Mouse (Mus musculus) MEL (cell line): ENCODE measurements at regions not wholly inside any gene's neighbourhood (a gene's known extent, or its start where the extent isn't known, plus 50 kb on each side); places are given as distances from the start of the nearest gene placed in this dataset.
"Not testable (repeated sequence)": the region's sequence is repeated elsewhere in the genome, so short reads cannot be mapped to it uniquely, and the experiment has no call there.

Experiments
- DNase-seq: peaks from one replicate; pipeline ENCODE4 v3.0.0; 2011; ENCODE audit warnings: low read depth, low spot score
- H3K27ac ChIP-seq: 2 replicates; pipeline ENCODE4 v1.5.1; 2012; ENCODE audit warnings: low read depth, mild to moderate bottlenecking, control low read depth, low read length, moderate library complexity; ENCODE audit not compliant: control insufficient read depth
- H3K27me3 ChIP-seq, 2 experiments: fragments of 150-350 bp in 1 of 2; sonication (generic) in 1 of 2; 2 replicates each; pipeline ENCODE4 v1.6.1; 2012; ENCODE audit warnings: low read length in 2 of 2, mild to moderate bottlenecking in 2 of 2, improper control_type of control experiment in 1 of 2, moderate library complexity in 1 of 2; ENCODE audit not compliant: insufficient read depth in 2 of 2, control insufficient read depth in 1 of 2
- H3K36me3 ChIP-seq, 2 experiments: 2 replicates each; pipeline ENCODE4 v1.6.1; 2012 to 2014; ENCODE audit warnings: low read length in 2 of 2, improper control_type of control experiment in 1 of 2, inconsistent platforms in 1 of 2, mild to moderate bottlenecking in 1 of 2; ENCODE audit not compliant: insufficient read depth in 2 of 2, control insufficient read depth in 1 of 2
- H3K4me1 ChIP-seq, 2 experiments: fragments of 150-350 bp in 1 of 2; sonication (generic) in 1 of 2; 2 replicates each; pipeline ENCODE4 v1.6.1; 2012; ENCODE audit warnings: low read length in 2 of 2, improper control_type of control experiment in 1 of 2, mild to moderate bottlenecking in 1 of 2; ENCODE audit not compliant: insufficient read depth in 2 of 2, control insufficient read depth in 1 of 2
- H3K4me3 ChIP-seq, 2 experiments: fragments of 150-350 bp in 1 of 2; sonication (generic) in 1 of 2; 2 replicates each; pipeline ENCODE4 v1.5.1; 2012; ENCODE audit warnings: low read depth in 2 of 2, low read length in 2 of 2, mild to moderate bottlenecking in 2 of 2, moderate library complexity in 2 of 2, control low read depth in 1 of 2, improper control_type of control experiment in 1 of 2; ENCODE audit not compliant: control insufficient read depth in 1 of 2, insufficient read depth in 1 of 2
- H3K79me2 ChIP-seq: 2 replicates; pipeline ENCODE4 v1.6.1; 2012; ENCODE audit warnings: mild to moderate bottlenecking, low read length, moderate library complexity; ENCODE audit not compliant: control insufficient read depth, poor library complexity, insufficient read depth
- H3K9ac ChIP-seq: 2 replicates; pipeline ENCODE4 v1.6.1; 2012; ENCODE audit warnings: low read depth, mild to moderate bottlenecking, control low read depth, low read length, moderate library complexity; ENCODE audit not compliant: control insufficient read depth, poor library complexity, severe bottlenecking
- H3K9me3 ChIP-seq: fragments of 150-350 bp; sonication (generic); replicated peaks from 2 replicates; pipeline ENCODE4 v1.6.1; 2012; ENCODE audit warnings: mild to moderate bottlenecking, low read length, improper control_type of control experiment, moderate library complexity; ENCODE audit not compliant: insufficient read depth
- BHLHE40 ChIP-seq: IDR thresholded peaks from 2 replicates; pipeline ENCODE4 v1.6.1; 2012; ENCODE audit warnings: low read depth, mild to moderate bottlenecking, inconsistent platforms, low read length, improper control_type of control experiment, borderline replicate concordance
- E2F4 ChIP-seq: IDR thresholded peaks from 2 replicates; pipeline ENCODE4 v1.6.1; 2011; ENCODE audit warnings: low read depth, low read length, improper control_type of control experiment, borderline replicate concordance
- ELF1 ChIP-seq: IDR thresholded peaks from 2 replicates; pipeline ENCODE4 v1.6.1; 2014; ENCODE audit warnings: low read depth, mild to moderate bottlenecking, inconsistent platforms, low read length, improper control_type of control experiment, moderate library complexity
- EP300 ChIP-seq, 2 experiments: IDR thresholded peaks; 2 replicates each; pipeline ENCODE4 v1.6.1; 2011; ENCODE audit warnings: improper control_type of control experiment in 2 of 2, low read length in 2 of 2, low read depth in 1 of 2, mild to moderate bottlenecking in 1 of 2
- ETS1 ChIP-seq: IDR thresholded peaks from 2 replicates; pipeline ENCODE4 v1.6.1; 2012; ENCODE audit warnings: low read depth, mild to moderate bottlenecking, inconsistent platforms, low read length, improper control_type of control experiment, moderate library complexity
- GATA1 ChIP-seq: IDR thresholded peaks from 2 replicates; pipeline ENCODE4 v1.6.1; 2011; ENCODE audit warnings: low read depth, low read length, improper control_type of control experiment
- JUND ChIP-seq: IDR thresholded peaks from 2 replicates; pipeline ENCODE4 v1.6.1; 2011; ENCODE audit warnings: low read depth, mild to moderate bottlenecking, improper control_type of control experiment, low read length
- MAX ChIP-seq: IDR thresholded peaks from 2 replicates; pipeline ENCODE4 v1.6.1; 2011; ENCODE audit warnings: low read length, improper control_type of control experiment
- MEF2A ChIP-seq: IDR thresholded peaks from 2 replicates; pipeline ENCODE4 v1.6.1; 2014; ENCODE audit warnings: low read depth, mild to moderate bottlenecking, inconsistent platforms, low read length, improper control_type of control experiment; ENCODE audit not compliant: poor library complexity, insufficient replicate concordance, severe bottlenecking; ENCODE audit errors: extremely low read depth
- MYC ChIP-seq: IDR thresholded peaks from 2 replicates; pipeline ENCODE4 v1.6.1; 2011; ENCODE audit warnings: low read depth, mild to moderate bottlenecking, low read length, improper control_type of control experiment, moderate library complexity
- POLR2A ChIP-seq, 2 experiments: IDR thresholded peaks; 2 replicates each; pipeline ENCODE4 v1.6.1; 2011 to 2012; ENCODE audit warnings: low read length in 2 of 2, mild to moderate bottlenecking in 2 of 2, control low read depth in 1 of 2, improper control_type of control experiment in 1 of 2, low read depth in 1 of 2, moderate library complexity in 1 of 2; ENCODE audit not compliant: control insufficient read depth in 1 of 2, insufficient read depth in 1 of 2, poor library complexity in 1 of 2
- POLR2AphosphoS2 ChIP-seq: IDR thresholded peaks from 2 replicates; pipeline ENCODE4 v1.6.1; 2011; ENCODE audit warnings: low read length, improper control_type of control experiment
- POLR2AphosphoS5 ChIP-seq: IDR thresholded peaks from 2 replicates; pipeline ENCODE4 v1.6.1; 2012; ENCODE audit warnings: low read depth, borderline replicate concordance, mild to moderate bottlenecking, inconsistent platforms, low read length, moderate library complexity, mixed read lengths
- RCOR1 ChIP-seq: IDR thresholded peaks from 2 replicates; pipeline ENCODE4 v1.6.1; 2012; ENCODE audit warnings: low read depth, mild to moderate bottlenecking, inconsistent platforms, low read length, improper control_type of control experiment
- SMC3 ChIP-seq: IDR thresholded peaks from 2 replicates; pipeline ENCODE4 v1.6.1; 2011; ENCODE audit warnings: low read depth, low read length, improper control_type of control experiment
- TBP ChIP-seq: IDR thresholded peaks from 2 replicates; pipeline ENCODE4 v1.8.0; 2011; ENCODE audit warnings: low read depth, low read length, improper control_type of control experiment
- TCF12 ChIP-seq: IDR thresholded peaks from 2 replicates; pipeline ENCODE4 v1.6.1; 2014; ENCODE audit warnings: low read depth, mild to moderate bottlenecking, inconsistent platforms, low read length, improper control_type of control experiment, moderate library complexity
- ZNF384 ChIP-seq: IDR thresholded peaks from 2 replicates; pipeline ENCODE4 v1.6.1; 2012; ENCODE audit warnings: low read depth, mild to moderate bottlenecking, inconsistent platforms, low read length, improper control_type of control experiment

DNA sequence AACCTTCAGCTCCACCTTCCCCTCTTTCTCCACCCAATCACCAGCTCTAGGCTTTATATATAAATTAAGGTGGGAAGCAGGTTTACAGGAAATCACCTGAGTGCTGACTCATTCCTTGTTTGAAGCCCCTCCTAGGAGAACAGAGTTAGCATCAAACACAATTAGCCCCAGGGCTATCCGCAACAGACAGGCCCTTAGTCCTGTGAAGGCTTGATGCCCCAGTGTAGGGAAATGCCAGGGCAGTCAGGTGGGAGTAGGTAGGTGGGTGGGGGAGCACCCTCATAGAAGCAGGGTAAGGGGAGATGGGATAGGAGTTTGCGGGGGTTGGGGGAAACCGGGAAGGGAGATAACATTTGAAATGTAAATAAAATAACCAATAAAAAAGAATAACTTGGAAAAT is 123.2 kb downstream of the Brms1l start:
- not testable (repeated sequence) for H3K4me3 ChIP-seq, DNase-seq, H3K9me3 ChIP-seq, H3K36me3 ChIP-seq, H3K9ac ChIP-seq, H3K27me3 ChIP-seq, H3K27ac ChIP-seq, H3K79me2 ChIP-seq, H3K4me1 ChIP-seq

DNA sequence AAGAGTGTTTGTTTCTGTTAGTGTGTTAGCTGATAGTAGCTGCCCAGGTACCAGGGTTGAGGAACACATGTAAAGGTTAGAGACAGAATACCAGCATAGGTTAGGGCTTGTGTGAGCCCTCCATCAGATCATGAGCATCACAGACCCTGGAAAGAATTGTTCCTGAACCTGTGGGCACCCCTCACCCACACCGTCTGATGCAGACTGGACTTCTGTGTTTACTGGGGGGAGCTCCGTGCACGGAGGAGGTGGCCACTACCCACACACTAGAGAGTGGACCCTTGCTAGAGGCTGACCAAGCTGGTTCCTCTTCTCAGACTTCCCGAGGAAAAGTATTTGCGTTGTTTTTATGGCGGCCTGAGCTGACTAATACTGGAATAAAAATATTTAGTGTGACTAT is 104.4 kb downstream of the Brms1l start:
- Histone ChIP-seq H3K79me2 (no peaks in the 10 kb centered on the region), H3K9me3 (no peaks in the 10 kb centered on the region), H3K27ac (no peak overlapping the region), H3K4me3 (no peak overlapping the region), H3K36me3 (no peaks in the 10 kb centered on the region), H3K9ac (no peak overlapping the region), H3K27me3 (no peaks in the 10 kb centered on the region; a peak in 2 of 4 replicates), H3K4me1 (no peaks in the 10 kb centered on the region)
- TF ChIP-seq TCF12: no peak
- TF ChIP-seq ELF1: no peak
- TF ChIP-seq ETS1: no peak
- TF ChIP-seq SMC3: no peak
- TF ChIP-seq E2F4: no peak
- no peak for TF ChIP-seq MAX
- no peak for TF ChIP-seq GATA1
- no peak for TF ChIP-seq JUND
- no peak for TF ChIP-seq MYC
- no peak for TF ChIP-seq POLR2AphosphoS2
- no peak for TF ChIP-seq POLR2AphosphoS5
- no peak for TF ChIP-seq BHLHE40
- no peak for TF ChIP-seq POLR2A (IDR thresholded peaks at IDR 0.05; ENCODE audit: control insufficient read depth in 1 of 2, insufficient read depth in 1 of 2, low read depth in 1 of 2, low read length in 2 of 2, poor library complexity in 1 of 2)
- no peak for TF ChIP-seq ZNF384
- TF ChIP-seq RCOR1: no peak
- no peak for TF ChIP-seq MEF2A
- no peak for TF ChIP-seq EP300 (IDR thresholded peaks at IDR 0.05; ENCODE audit: low read depth in 1 of 2, low read length in 2 of 2)
- no peak for TF ChIP-seq TBP
- no peak for DNase-seq
